Mouse (Mus musculus) CH12.LX (cell line): ENCODE data around the gene Zfp579.

Experiments
- CHD2 ChIP-seq: IDR thresholded peaks from 2 replicates; pipeline ENCODE4 v1.6.1; 2011; ENCODE audit warnings: low read length, improper control_type of control experiment
- MYC ChIP-seq: IDR thresholded peaks from 2 replicates; pipeline ENCODE4 v1.6.1; 2011; ENCODE audit warnings: low read depth, mild to moderate bottlenecking, improper control_type of control experiment, low read length
- POLR2A ChIP-seq: IDR thresholded peaks from 2 replicates; pipeline ENCODE4 v1.6.1; 2011; ENCODE audit warnings: low read depth, mild to moderate bottlenecking, improper control_type of control experiment, low read length

DNA sequence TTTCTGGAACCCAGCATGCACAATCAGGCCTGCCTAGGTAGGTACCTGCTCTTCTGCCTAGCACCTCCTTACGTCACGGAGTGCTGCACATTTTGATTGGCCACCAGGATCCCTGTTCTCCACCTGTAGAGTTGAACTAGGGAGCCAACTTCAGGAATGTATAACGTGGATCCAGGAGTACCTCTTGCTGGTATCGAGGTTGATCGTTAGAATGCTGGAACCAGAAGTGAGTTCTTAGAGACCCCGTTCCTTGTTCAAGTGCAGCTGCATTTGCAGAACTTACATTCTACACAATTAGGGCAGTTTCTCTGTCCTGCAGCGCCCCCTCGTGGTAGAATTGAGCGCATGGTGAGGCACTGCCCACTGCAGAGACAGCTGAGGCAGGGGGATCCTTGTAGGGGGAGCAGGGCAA lies 55.9 kb downstream of the Zfp579 start:
- TF ChIP-seq POLR2A (no peak), MYC (no peak), CHD2 (peak; percentile 86)
